Mouse (Mus musculus) midbrain, embryonic 11.5 days (tissue): ENCODE data around the gene Ttc23. TPM values are rescaled to one million over a fixed set of nuclear protein-coding genes. Genes with fewer than 3 reads are reported as not detected.
A peak's percentile ranks its signal among the peaks of the same experiment; 100 is the strongest.

Experiments used
- ATAC-seq: fragments of 200-750 bp; cut with Nextera tagmentation; 2 replicates; pipeline ENCODE4 v1.8.0; 2017; ENCODE audit warnings: moderate TSS enrichment, moderate library complexity; ENCODE audit not compliant: low FRiP score
- DNase-seq: peaks from one replicate; pipeline ENCODE4 v3.0.0; 2015; ENCODE audit warnings: low spot score; ENCODE audit errors: missing footprints
- H3K27ac ChIP-seq: fragments of 300-500 bp; sonication (generic); 2 replicates; pipeline ENCODE4 v1.5.1; 2014; ENCODE audit warnings: low read depth, low read length
- H3K27me3 ChIP-seq: fragments of 300-500 bp; sonication (generic); 2 replicates; pipeline ENCODE4 v1.6.1; 2014; ENCODE audit warnings: mild to moderate bottlenecking, low read length, moderate library complexity, mixed read lengths; ENCODE audit not compliant: control insufficient read depth, insufficient read depth
- H3K36me3 ChIP-seq: fragments of 300-500 bp; sonication (generic); 2 replicates; pipeline ENCODE4 v1.6.1; 2014; ENCODE audit warnings: mild to moderate bottlenecking, low read length, moderate library complexity, mixed read lengths; ENCODE audit not compliant: control insufficient read depth, insufficient read depth
- H3K4me1 ChIP-seq: fragments of 300-500 bp; sonication (generic); 2 replicates; pipeline ENCODE4 v1.6.1; 2014; ENCODE audit warnings: low read length; ENCODE audit not compliant: control insufficient read depth, insufficient read depth
- H3K4me2 ChIP-seq: fragments of 300-500 bp; sonication (generic); 2 replicates; pipeline ENCODE4 v1.6.1; 2014; ENCODE audit warnings: mild to moderate bottlenecking, moderate library complexity
- H3K4me3 ChIP-seq: fragments of 300-500 bp; sonication (generic); 2 replicates; pipeline ENCODE4 v1.5.1; 2014; ENCODE audit warnings: low read depth, low read length
- H3K9ac ChIP-seq: fragments of 300-500 bp; sonication (generic); 2 replicates; pipeline ENCODE4 v1.6.1; 2014; ENCODE audit warnings: low read length
- H3K9me3 ChIP-seq: fragments of 300-500 bp; sonication (generic); 2 replicates; pipeline ENCODE4 v1.6.1; 2016; ENCODE audit warnings: low read length; ENCODE audit not compliant: control insufficient read depth
- WGBS: fragments of 180-500 bp; shearing (Covaris S2); extraction: QIAGEN DNeasy Blood & Tissue Kit; methylation state at CpG from one replicate; pipeline ENCODE4 v1.1.7; 2014; 5-methylcytosine and 5-hydroxymethylcytosine counted together
- polyA plus RNA-seq: library from polyadenylated mRNA; unstranded; fragments of >200 nt; fragmentation: Nextera tagmentation; extraction: Ambion mirVana; gene quantifications from 2 replicates; pipeline ENCODE4 v1.2.1, GENCODE M21; 2014

The Ttc23 gene
- polyA plus RNA-seq, 1 experiment from 2014 or later: 36.9 TPM

- H3K27ac ChIP-seq: no peak overlapping the region
- H3K4me3 ChIP-seq: no peak overlapping the region
- no peaks in the 10 kb centered on the region; the same call in 1 of the 2 replicates for H3K36me3 ChIP-seq
- H3K4me1 ChIP-seq: peaks cover 2% of the 10 kb centered on the region; the same call in 1 of the 2 replicates
- DNase-seq (no peak), ATAC-seq (no peak)
- no peaks in the 10 kb centered on the region for H3K27me3 ChIP-seq
- no peak overlapping the region for H3K9ac ChIP-seq
- no peaks in the 10 kb centered on the region; the same call in 1 of the 2 replicates for H3K9me3 ChIP-seq
- 62% methylated on average over 2 of the region's 2 CpGs for WGBS
- no peak overlapping the region for H3K4me2 ChIP-seq
Measured at GRCm38 (mm10) chr7:67636161-67636560, 11.0 kb upstream of the Ttc23 start.

GRCm38 (mm10) chr7:67639006-67639405 lies 8.2 kb upstream of the Ttc23 start:
- Histone ChIP-seq H3K27me3 (no peaks in the 10 kb centered on the region), H3K4me2 (no peak overlapping the region), H3K9me3 (no peaks in the 10 kb centered on the region), H3K27ac (no peak overlapping the region), H3K36me3 (no peaks in the 10 kb centered on the region; the same call in 1 of the 2 replicates), H3K4me3 (no peak overlapping the region), H3K4me1 (peaks cover 2% of the 10 kb centered on the region; the same call in 1 of the 2 replicates), H3K9ac (no peak overlapping the region)
- no peak for ATAC-seq
- 65% methylated on average over 3 of the region's 3 CpGs for WGBS
- DNase-seq: no peak

- Histone ChIP-seq H3K4me2 (no peak overlapping the region), H3K36me3 (no peaks in the 10 kb centered on the region; the same call in 1 of the 2 replicates), H3K9me3 (no peaks in the 10 kb centered on the region), H3K4me1 (peaks cover 7% of the 10 kb centered on the region), H3K27ac (no peak overlapping the region), H3K4me3 (no peak overlapping the region), H3K27me3 (no peaks in the 10 kb centered on the region), H3K9ac (no peak overlapping the region)
- DNase-seq (no peak), ATAC-seq (no peak)
- WGBS: 96% methylated on average over 9 of the region's 9 CpGs
Measured at GRCm38 (mm10) chr7:67642955-67643354, 4.3 kb upstream of the Ttc23 start.

GRCm38 (mm10) chr7:67644291-67644690 lies 2.9 kb upstream of the Ttc23 start:
- 45% methylated on average over 8 of the region's 8 CpGs for WGBS
- Histone ChIP-seq H3K4me3 (peak overlapping the region; percentile 76), H3K4me2 (peak overlapping the region; percentile 75), H3K27me3 (no peaks in the 10 kb centered on the region), H3K9me3 (no peaks in the 10 kb centered on the region), H3K27ac (no peak overlapping the region), H3K36me3 (no peaks in the 10 kb centered on the region; the same call in 1 of the 2 replicates), H3K4me1 (peaks cover 10% of the 10 kb centered on the region), H3K9ac (peak overlapping the region; percentile 69)
- peak; percentile 83 for DNase-seq
- ATAC-seq: no peak

GRCm38 (mm10) chr7:67644833-67645680 lies 2.2 kb upstream of the Ttc23 start, which contains the start of gene Lrrc28:
Gene Lrrc28, minus strand, starts transcription at chr7:67645268.
- Histone ChIP-seq H3K36me3 (no peaks in the 10 kb centered on the region; the same call in 1 of the 2 replicates), H3K4me3 (peak within 1 kb of the TSS; percentile 76), H3K4me2 (peak within 1 kb of the TSS; percentile 83), H3K27me3 (no peaks in the 10 kb centered on the region), H3K27ac (peak within 1 kb of the TSS; percentile 71), H3K9ac (peak within 1 kb of the TSS; percentile 86), H3K4me1 (peaks cover 13% of the 10 kb centered on the region), H3K9me3 (no peaks in the 10 kb centered on the region)
- DNase-seq (peak; percentile 100), ATAC-seq (peak; percentile 98)
- WGBS: under 1% methylated on average over 55 of the region's 55 CpGs

GRCm38 (mm10) chr7:67645681-67646014 lies 1.6 kb upstream of the Ttc23 start:
- WGBS: under 1% methylated on average over 15 of the region's 15 CpGs
- Histone ChIP-seq H3K27me3 (no peaks in the 10 kb centered on the region; the same call in 1 of the 2 replicates), H3K4me3 (peak overlapping the region; percentile 76), H3K4me1 (peaks cover 13% of the 10 kb centered on the region), H3K27ac (peak overlapping the region; percentile 71), H3K9me3 (no peaks in the 10 kb centered on the region), H3K4me2 (peak overlapping the region; percentile 83), H3K36me3 (no peaks in the 10 kb centered on the region; the same call in 1 of the 2 replicates), H3K9ac (peak overlapping the region; percentile 86)
- no peak for DNase-seq
- no peak; the same call in 1 of the 2 replicates for ATAC-seq

GRCm38 (mm10) chr7:67646131-67646530 lies 1.1 kb upstream of the Ttc23 start:
- no peak for ATAC-seq
- WGBS: 7% methylated on average over 6 of the region's 6 CpGs
- peak overlapping the region; percentile 86 for H3K9ac ChIP-seq

GRCm38 (mm10) chr7:67648376-67648775 lies 1.2 kb downstream of the Ttc23 start:
- Histone ChIP-seq H3K9ac (no peak overlapping the region), H3K27ac (no peak overlapping the region), H3K4me2 (peak overlapping the region; percentile 52), H3K9me3 (no peaks in the 10 kb centered on the region), H3K36me3 (no peaks in the 10 kb centered on the region), H3K4me3 (peak overlapping the region; percentile 50), H3K4me1 (peaks cover 13% of the 10 kb centered on the region), H3K27me3 (no peaks in the 10 kb centered on the region; the same call in 1 of the 2 replicates)
- 68% methylated on average over 4 of the region's 4 CpGs for WGBS
- DNase-seq (no peak), ATAC-seq (no peak)

More at GRCm38 (mm10) chr7:67646131-67646530, 1.1 kb upstream of the Ttc23 start:
- H3K36me3 ChIP-seq: no peaks in the 10 kb centered on the region
- peaks cover 13% of the 10 kb centered on the region for H3K4me1 ChIP-seq
- no peaks in the 10 kb centered on the region; the same call in 1 of the 2 replicates for H3K27me3 ChIP-seq
- H3K4me3 ChIP-seq: peak overlapping the region; percentile 76
- peak overlapping the region; percentile 83 for H3K4me2 ChIP-seq
- H3K9me3 ChIP-seq: no peaks in the 10 kb centered on the region
- DNase-seq: peak; percentile 88
- H3K27ac ChIP-seq: no peak overlapping the region

GRCm38 (mm10) chr7:67652211-67652610 lies 5.0 kb downstream of the Ttc23 start:
- no peaks in the 10 kb centered on the region for H3K36me3 ChIP-seq
- H3K27me3 ChIP-seq: no peaks in the 10 kb centered on the region; the same call in 1 of the 2 replicates
- H3K4me3 ChIP-seq: no peak overlapping the region
- DNase-seq (no peak), ATAC-seq (no peak)
- H3K27ac ChIP-seq: no peak overlapping the region
- peaks cover 15% of the 10 kb centered on the region for H3K4me1 ChIP-seq
- no peak overlapping the region for H3K4me2 ChIP-seq
- H3K9me3 ChIP-seq: no peaks in the 10 kb centered on the region
- 82% methylated on average over 5 of the region's 5 CpGs for WGBS
- no peak overlapping the region for H3K9ac ChIP-seq
